In genomic region chr16:94123247-94123646, GRCm38 (mm10) we compare ENCODE assay signal across 11 mouse cellular contexts. TPM values are rescaled to one million over a fixed set of nuclear protein-coding genes. Genes with fewer than 3 reads are reported as not detected.
DNase-seq lines count a peak whose midpoint lies in the region; ATAC-seq and TF ChIP-seq lines count a peak whose summit lies in the region.
"Had no signal": no experiment of that assay in that cellular context is flagged by ENCODE, and none has a peak within 500 bp of the region (broad histone marks: within the 10 kb centered on the region; RNA-seq: fewer than 3 reads in every experiment).

No protein-coding gene starts in this region.

- H3K4me1 ChIP-seq in forebrain, embryonic 15.5 days, result peaks cover 29% of the 10 kb centered on the region
- H3K4me1 ChIP-seq in midbrain, embryonic 11.5 days (ENCODE audit: control insufficient read depth, insufficient read depth, low read length), result peaks cover 19% of the 10 kb centered on the region

- 34% methylated on average over 11 of the region's 11 CpGs for WGBS in forebrain, embryonic 15.5 days
- WGBS in midbrain, embryonic 11.5 days, result 82% methylated on average over 11 of the region's 11 CpGs

- H3K27ac ChIP-seq in gastrocnemius, adult 2 months, result no peak overlapping the region
- H3K27ac ChIP-seq in forebrain, embryonic 15.5 days (replicated peaks), result no peak overlapping the region
- H3K27ac ChIP-seq in midbrain, embryonic 11.5 days (ENCODE audit: low read depth, low read length), result no peak overlapping the region
- H3K27ac ChIP-seq: heart, embryonic 15.5 days had no signal

- H3K27me3 ChIP-seq in forebrain, embryonic 15.5 days, result peaks cover 48% of the 10 kb centered on the region
- peaks cover 67% of the 10 kb centered on the region for H3K27me3 ChIP-seq in midbrain, embryonic 11.5 days (ENCODE audit: control insufficient read depth, insufficient read depth, low read length)

- H3K4me3 ChIP-seq in gastrocnemius, adult 2 months, result no peak overlapping the region
- H3K4me3 ChIP-seq in forebrain, embryonic 15.5 days, result no peak overlapping the region
- H3K4me3 ChIP-seq in midbrain, embryonic 11.5 days (ENCODE audit: low read depth, low read length), result no peak overlapping the region
- H3K4me3 ChIP-seq: heart, embryonic 15.5 days had no signal

- DNase-seq in gastrocnemius, adult 2 months, result peak; percentile 70
- no peak for DNase-seq in gastrocnemius, postnatal 36 days
- peak; percentile 41 for DNase-seq in ovary, postnatal 36 days (ENCODE audit: low spot score)
- DNase-seq in ovary, adult 18-20 months (ENCODE audit: low spot score), result no peak
- peak; percentile 36 to 54 for DNase-seq in lung, postnatal 4 days
- DNase-seq in urinary bladder, postnatal 36 days (ENCODE audit: low spot score in 2 of 2), result no peak
- no peak for DNase-seq in midbrain, embryonic 11.5 days (ENCODE audit: low spot score, missing footprints)

- TF ChIP-seq CTCF in gastrocnemius, adult 2 months (IDR thresholded peaks at IDR 0.05), result no peak

- H3K4me2 ChIP-seq in forebrain, embryonic 15.5 days (replicated peaks), result no peak overlapping the region
- no peak overlapping the region for H3K4me2 ChIP-seq in midbrain, embryonic 11.5 days
- H3K4me2 ChIP-seq: heart, embryonic 15.5 days had no signal

- H3K9me3 ChIP-seq in forebrain, embryonic 15.5 days, result no peaks in the 10 kb centered on the region
- H3K9me3 ChIP-seq in midbrain, embryonic 11.5 days (ENCODE audit: control insufficient read depth, low read length), result no peaks in the 10 kb centered on the region
- H3K9me3 ChIP-seq: heart, embryonic 15.5 days had no signal

- intact Hi-C loops in gastrocnemius, adult 2 months (cut with DNase I), result no loop called here
- intact Hi-C loops in gastrocnemius, postnatal 36 days (cut with DNase I), result no loop called here

- H3K36me3 ChIP-seq in forebrain, embryonic 15.5 days, result no peaks in the 10 kb centered on the region
- H3K36me3 ChIP-seq in midbrain, embryonic 11.5 days (ENCODE audit: control insufficient read depth, insufficient read depth, low read length), result no peaks in the 10 kb centered on the region
- H3K36me3 ChIP-seq: heart, embryonic 15.5 days had no signal

- no peak overlapping the region for H3K9ac ChIP-seq in forebrain, embryonic 15.5 days (replicated peaks)
- H3K9ac ChIP-seq in midbrain, embryonic 11.5 days (ENCODE audit: low read length), result no peak overlapping the region
- H3K9ac ChIP-seq: heart, embryonic 15.5 days had no signal

- peak; percentile 14; the same call in 1 of the 2 replicates for ATAC-seq in forebrain, embryonic 15.5 days (replicated peaks)
- ATAC-seq in midbrain, embryonic 11.5 days (ENCODE audit: low FRiP score), result no peak

RNA-seq across cellular contexts. Expression of gene Sim2, which starts 38.5 kb away (rescaled TPM):
- total RNA-seq in gastrocnemius, adult 2 months (2021), result 10 to 100 TPM; 15.0 to 17.9 TPM
- 10 to 100 TPM; 14.8 to 16.9 TPM for total RNA-seq in gastrocnemius, postnatal 36 days (2021)
- 0.04 TPM in 1 of 2 replicates, not detected in the other for polyA plus RNA-seq in forebrain, embryonic 15.5 days (2015; fragmentation: Nextera tagmentation; extraction: Ambion mirVana)
- 1.8 and 2.3 TPM in 2 replicates for polyA plus RNA-seq in midbrain, embryonic 11.5 days (2014; fragmentation: Nextera tagmentation; extraction: Ambion mirVana)
- polyA plus RNA-seq: liver, embryonic 16.5 days; small intestine, adult 2 months had no signal

Comparison
In these comparisons a context has a peak if more than half of its experiments do, and no peak if none do; other contexts are left out.
1. DNase-seq: peak in gastrocnemius, adult 2 months (single experiment), ovary, postnatal 36 days (single experiment) and lung, postnatal 4 days (2 of 2); none in gastrocnemius, postnatal 36 days (0 of 2), ovary, adult 18-20 months (single experiment), urinary bladder, postnatal 36 days (0 of 2) and midbrain, embryonic 11.5 days (single experiment).